Mouse (Mus musculus) bone marrow macrophage, adult 2 months (primary cell): ENCODE results near the gene Srcin1.

ENCODE experiments used
- CTCF ChIP-seq: IDR thresholded peaks from 2 replicates; pipeline ENCODE4 v1.5.1; 2012; ENCODE audit warnings: low read depth, mild to moderate bottlenecking, low read length, moderate library complexity
- POLR2A ChIP-seq: IDR thresholded peaks from 2 replicates; pipeline ENCODE4 v1.6.1; 2012; ENCODE audit warnings: mild to moderate bottlenecking, low read depth, low read length, borderline replicate concordance

DNA sequence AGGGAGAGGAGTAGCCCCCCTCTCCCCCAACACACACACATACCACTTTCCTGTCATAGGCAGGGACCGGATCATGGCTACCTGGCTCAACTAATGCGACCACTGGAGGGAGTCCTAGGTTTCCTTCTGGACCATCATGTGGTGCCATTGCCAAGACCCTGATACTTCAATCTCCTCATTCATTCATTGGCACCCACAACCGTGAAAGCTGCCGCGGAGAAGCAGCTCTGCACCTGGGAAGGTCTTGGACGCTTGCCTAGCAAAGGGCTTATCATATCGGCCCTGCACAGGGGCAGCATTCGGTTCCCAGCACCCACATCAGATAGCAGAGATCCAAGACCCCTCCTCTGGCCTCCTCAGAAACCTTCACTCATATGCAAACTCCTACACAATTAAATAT, 69.7 kb downstream of the Srcin1 start:
- TF ChIP-seq CTCF (no peak), POLR2A (no peak)
